Mouse (Mus musculus) inflammation-experienced regulatory T-cells (primary cell): ENCODE results near the gene St6galnac3. TPM values are rescaled to one million over a fixed set of nuclear protein-coding genes. Genes with fewer than 3 reads are reported as not detected.

Experiments
- polyA plus RNA-seq, 2 experiments: library from polyadenylated mRNA; unstranded; fragments of 100-300 nt; shearing (Covaris generic); gene quantifications; one replicate each; pipeline ENCODE4 v1.2.1; 2017

St6galnac3 gene
- polyA plus RNA-seq = 10 to 100 TPM; 30.0 to 41.3 TPM

GRCm38 (mm10) chr3:153724701-153725668, at the start of gene St6galnac3:
St6galnac3 (minus strand) TSS chr3:153725174.

Other genes starting within 250 kb of the St6galnac3 start
- 1 to 10 TPM in 1 of 2 experiments, not detected in 1; 1.2 TPM for gene Asb17, start 119.0 kb upstream of the St6galnac3 start, polyA plus RNA-seq
- under 1 TPM; 0.10 to 0.60 TPM for gene Msh4, start 181.0 kb upstream of the St6galnac3 start, polyA plus RNA-seq
- gene Rabggtb, start 187.8 kb upstream of the St6galnac3 start, polyA plus RNA-seq = 10 to 100 TPM; 25.9 to 40.5 TPM
- gene Acadm, start 219.5 kb upstream of the St6galnac3 start, polyA plus RNA-seq = 10 to 100 TPM; 41.4 to 71.7 TPM
- gene Slc44a5, start 248.3 kb upstream of the St6galnac3 start, polyA plus RNA-seq = under 1 TPM in 1 of 2 experiments, not detected in 1; 0.16 TPM